Mouse (Mus musculus) left cerebral cortex, adult 18-20 months (tissue): ENCODE measurements around the gene Atp1b3. TPM values are rescaled to one million over a fixed set of nuclear protein-coding genes. Genes with fewer than 3 reads are reported as not detected.

ENCODE experiments used
- DNase-seq, 2 experiments: peaks; one replicate each; pipeline ENCODE4 v3.0.0; 2021 to 2022; ENCODE audit warnings: low spot score in 2 of 2, mixed read lengths in 1 of 2
- total RNA-seq, 2 experiments: library from RNA; stranded (reverse); gene quantifications; 2 replicates each; pipeline ENCODE4 v1.2.3; 2021

Atp1b3 gene
- total RNA-seq, 2 experiments from 2014 or later = 89.6 to 100 TPM

GRCm38 (mm10) chr9:96284916-96285315 is 79.3 kb downstream of the Atp1b3 start:
- DNase-seq = no peak

Other genes starting within 250 kb of the Atp1b3 start
- 1 to 10 TPM; 3.4 to 4.2 TPM for gene Gk5, start 245.1 kb downstream of the Atp1b3 start, total RNA-seq
- 10 to 100 TPM; 34.2 to 35.7 TPM for gene Tfdp2, start 168.2 kb downstream of the Atp1b3 start, total RNA-seq
- 10 to 100 TPM; 59.8 to 64.8 TPM for gene Rnf7, start 114.2 kb upstream of the Atp1b3 start, total RNA-seq
- gene Gm28729, start 160.8 kb upstream of the Atp1b3 start, total RNA-seq = under 1 TPM; 0.16 to 0.42 TPM